Mouse (Mus musculus): ENCODE results near the gene Itgal. TPM values are rescaled to one million over a fixed set of nuclear protein-coding genes. Genes with fewer than 3 reads are reported as not detected.
A peak's percentile ranks its signal among the peaks of the same experiment; 100 is the strongest.

The Itgal gene
- polyA plus RNA-seq, 1 experiment, result 0.81 TPM

GRCm38 (mm10) chr7:127345092-127345491 is 49.0 kb downstream of the Itgal start:
- no peaks in the 10 kb centered on the region for H3K27me3 ChIP-seq (ENCODE audit: control insufficient read depth, insufficient read depth, low read length, poor library complexity, severe bottlenecking)
- H3K27ac ChIP-seq (ENCODE audit: insufficient read depth, low read length), result no peak overlapping the region
- peak overlapping the region; percentile 88 for H3K4me3 ChIP-seq (ENCODE audit: low read depth, low read length)
- no peaks in the 10 kb centered on the region for H3K9me3 ChIP-seq (replicated peaks; ENCODE audit: control insufficient read depth, insufficient read depth, low read length, poor library complexity, severe bottlenecking)
- no peaks in the 10 kb centered on the region for H3K36me3 ChIP-seq (ENCODE audit: control insufficient read depth, insufficient read depth, low read length, poor library complexity, severe bottlenecking)
- no peaks in the 10 kb centered on the region for H3K4me1 ChIP-seq (ENCODE audit: control insufficient read depth, insufficient read depth, low read length)
- TF ChIP-seq EP300 (IDR thresholded peaks at IDR 0.05; ENCODE audit: insufficient read depth, low read depth, low read length), result no peak
- TF ChIP-seq CTCF (IDR thresholded peaks at IDR 0.05; ENCODE audit: low read depth, low read length), result no peak
- no peak for TF ChIP-seq POLR2A (IDR thresholded peaks at IDR 0.05; ENCODE audit: insufficient read depth, low read length)
- peak overlapping the region; percentile 84 for H3K9ac ChIP-seq (ENCODE audit: low read depth, poor library complexity, severe bottlenecking)

DNA sequence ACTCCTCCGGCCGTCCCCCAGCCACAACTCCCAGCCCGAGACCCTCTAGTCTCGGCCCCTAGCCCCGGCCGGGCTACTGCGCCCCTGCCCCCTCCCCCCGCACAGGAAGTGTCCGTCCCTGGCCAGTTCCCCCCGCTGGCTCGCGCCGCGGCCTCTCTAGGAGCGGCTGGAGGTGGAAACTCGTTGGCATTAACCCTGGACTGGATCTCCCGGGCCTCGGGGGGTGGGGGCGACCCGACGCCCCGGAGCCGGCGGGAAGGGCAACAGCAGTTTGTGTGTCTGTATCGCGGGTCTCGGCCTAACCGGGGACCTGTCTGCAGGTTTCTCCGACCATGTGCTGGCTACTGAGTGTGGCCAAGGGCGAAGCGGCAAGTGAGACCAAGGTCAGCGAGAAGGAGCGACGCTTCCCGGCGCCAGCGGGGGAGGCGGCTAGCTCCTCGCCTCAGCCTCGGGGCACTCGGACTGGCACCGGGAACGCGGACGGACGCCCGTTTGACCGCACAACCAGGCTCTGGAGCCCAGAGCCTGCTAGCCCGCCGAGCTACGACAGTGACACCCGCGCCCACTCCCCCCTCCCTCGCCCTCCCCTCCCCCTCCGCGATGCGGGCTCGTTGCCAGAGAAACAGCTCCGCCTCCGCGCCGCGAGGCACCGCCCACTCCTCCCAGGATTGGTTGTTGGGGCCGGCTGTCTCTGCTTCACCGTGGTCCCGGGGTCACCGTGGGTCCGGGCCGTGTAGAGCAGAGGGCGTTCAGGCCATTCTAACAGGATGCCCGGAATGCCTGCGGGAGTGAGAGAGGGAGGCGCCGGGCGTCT is 49.7 kb downstream of the Itgal start, which contains the start of gene Zfp768:
TSS of gene Zfp768 (minus strand) at position 78 of the 814 bp plus-strand sequence.
- Histone ChIP-seq H3K36me3 (ENCODE audit: control insufficient read depth, insufficient read depth, low read length, poor library complexity, severe bottlenecking) (no peaks in the 10 kb centered on the region), H3K9me3 (replicated peaks; ENCODE audit: control insufficient read depth, insufficient read depth, low read length, poor library complexity, severe bottlenecking) (no peaks in the 10 kb centered on the region), H3K9ac (ENCODE audit: low read depth, poor library complexity, severe bottlenecking) (peak within 1 kb of the TSS; percentile 84), H3K27ac (ENCODE audit: insufficient read depth, low read length) (no peak within 1 kb of the TSS), H3K4me1 (ENCODE audit: control insufficient read depth, insufficient read depth, low read length) (no peaks in the 10 kb centered on the region), H3K4me3 (ENCODE audit: low read depth, low read length) (peak within 1 kb of the TSS; percentile 88), H3K27me3 (ENCODE audit: control insufficient read depth, insufficient read depth, low read length, poor library complexity, severe bottlenecking) (no peaks in the 10 kb centered on the region)
- TF ChIP-seq POLR2A (IDR thresholded peaks at IDR 0.05; ENCODE audit: insufficient read depth, low read length), result no peak
- no peak for TF ChIP-seq EP300 (IDR thresholded peaks at IDR 0.05; ENCODE audit: insufficient read depth, low read depth, low read length)
- no peak for TF ChIP-seq CTCF (IDR thresholded peaks at IDR 0.05; ENCODE audit: low read depth, low read length)

GRCm38 (mm10) chr7:127346676-127347075 is 50.6 kb downstream of the Itgal start:
- Histone ChIP-seq H3K4me1 (ENCODE audit: control insufficient read depth, insufficient read depth, low read length) (no peaks in the 10 kb centered on the region), H3K27ac (ENCODE audit: insufficient read depth, low read length) (no peak overlapping the region), H3K9ac (ENCODE audit: low read depth, poor library complexity, severe bottlenecking) (no peak overlapping the region), H3K27me3 (ENCODE audit: control insufficient read depth, insufficient read depth, low read length, poor library complexity, severe bottlenecking) (no peaks in the 10 kb centered on the region), H3K9me3 (replicated peaks; ENCODE audit: control insufficient read depth, insufficient read depth, low read length, poor library complexity, severe bottlenecking) (no peaks in the 10 kb centered on the region), H3K4me3 (ENCODE audit: low read depth, low read length) (no peak overlapping the region), H3K36me3 (ENCODE audit: control insufficient read depth, insufficient read depth, low read length, poor library complexity, severe bottlenecking) (no peaks in the 10 kb centered on the region)
- TF ChIP-seq CTCF (IDR thresholded peaks at IDR 0.05; ENCODE audit: low read depth, low read length), result no peak
- TF ChIP-seq EP300 (IDR thresholded peaks at IDR 0.05; ENCODE audit: insufficient read depth, low read depth, low read length), result no peak
- TF ChIP-seq POLR2A (IDR thresholded peaks at IDR 0.05; ENCODE audit: insufficient read depth, low read length), result no peak

- Histone ChIP-seq H3K9me3 (replicated peaks; ENCODE audit: control insufficient read depth, insufficient read depth, low read length, poor library complexity, severe bottlenecking) (0 out of 2 replicates have a peak, but pooled peaks cover 5% of the 10 kb centered on the region), H3K36me3 (ENCODE audit: control insufficient read depth, insufficient read depth, low read length, poor library complexity, severe bottlenecking) (no peaks in the 10 kb centered on the region), H3K27ac (ENCODE audit: insufficient read depth, low read length) (no peak overlapping the region), H3K4me1 (ENCODE audit: control insufficient read depth, insufficient read depth, low read length) (no peaks in the 10 kb centered on the region), H3K4me3 (ENCODE audit: low read depth, low read length) (no peak overlapping the region), H3K9ac (ENCODE audit: low read depth, poor library complexity, severe bottlenecking) (no peak overlapping the region), H3K27me3 (ENCODE audit: control insufficient read depth, insufficient read depth, low read length, poor library complexity, severe bottlenecking) (no peaks in the 10 kb centered on the region)
- TF ChIP-seq POLR2A (IDR thresholded peaks at IDR 0.05; ENCODE audit: insufficient read depth, low read length) (no peak), EP300 (IDR thresholded peaks at IDR 0.05; ENCODE audit: insufficient read depth, low read depth, low read length) (no peak), CTCF (IDR thresholded peaks at IDR 0.05; ENCODE audit: low read depth, low read length) (no peak)
Observed at GRCm38 (mm10) chr7:127351230-127352004, 55.4 kb downstream of the Itgal start.

GRCm38 (mm10) chr7:127355796-127356195 is 59.7 kb downstream of the Itgal start:
- Histone ChIP-seq H3K4me1 (ENCODE audit: control insufficient read depth, insufficient read depth, low read length) (no peaks in the 10 kb centered on the region), H3K27ac (ENCODE audit: insufficient read depth, low read length) (no peak overlapping the region), H3K27me3 (ENCODE audit: control insufficient read depth, insufficient read depth, low read length, poor library complexity, severe bottlenecking) (no peaks in the 10 kb centered on the region), H3K9me3 (replicated peaks; ENCODE audit: control insufficient read depth, insufficient read depth, low read length, poor library complexity, severe bottlenecking) (0 out of 2 replicates have a peak, but pooled peaks cover 5% of the 10 kb centered on the region), H3K36me3 (ENCODE audit: control insufficient read depth, insufficient read depth, low read length, poor library complexity, severe bottlenecking) (no peaks in the 10 kb centered on the region), H3K4me3 (ENCODE audit: low read depth, low read length) (no peak overlapping the region), H3K9ac (ENCODE audit: low read depth, poor library complexity, severe bottlenecking) (no peak overlapping the region)
- TF ChIP-seq POLR2A (IDR thresholded peaks at IDR 0.05; ENCODE audit: insufficient read depth, low read length), result no peak
- no peak for TF ChIP-seq EP300 (IDR thresholded peaks at IDR 0.05; ENCODE audit: insufficient read depth, low read depth, low read length)
- TF ChIP-seq CTCF (IDR thresholded peaks at IDR 0.05; ENCODE audit: low read depth, low read length), result no peak

Measured in ES-Bruce4 (cell line).